Comparison of ENCODE assay signal across 22 mouse cellular contexts in the genomic region with DNA sequence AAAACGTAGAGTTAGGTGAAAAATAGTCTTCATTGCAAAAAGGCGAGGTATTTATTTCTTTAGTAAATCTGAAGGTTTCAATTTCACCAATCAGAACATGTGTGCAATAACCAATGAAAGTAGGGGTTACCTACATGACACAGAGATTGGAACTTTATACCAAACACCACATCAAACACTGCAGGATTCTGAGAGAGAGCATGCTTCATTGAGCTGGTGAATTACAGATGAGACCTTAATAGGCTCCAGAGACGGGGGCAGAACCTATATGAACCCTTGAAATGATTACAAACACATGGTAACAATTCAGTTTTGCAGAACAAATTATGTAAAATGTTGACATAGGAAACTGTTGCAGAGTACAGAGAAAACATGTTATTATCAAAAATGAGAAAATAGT.
"Had no signal": no experiment of that assay in that cellular context is flagged by ENCODE, and none has a peak within 500 bp of the region (broad histone marks: within the 10 kb centered on the region; RNA-seq: fewer than 3 reads in every experiment).

No protein-coding gene starts in this region.

- H3K9ac ChIP-seq: limb, embryonic 12.5 days; limb, embryonic 15.5 days; liver, embryonic 14.5 days; liver, postnatal 0 days; lung, embryonic 14.5 days; midbrain, embryonic 13.5 days had no signal

- DNase-seq: kidney, adult 18-20 months; kidney, adult 9 months; kidney, postnatal 25 days; layer of hippocampus, adult 9-11 months; liver, postnatal 0 days; lung, embryonic 14.5 days; right cerebral cortex, adult 18-20 months; right cerebral cortex, postnatal 14 days; right cerebral cortex, postnatal 4 days; thymus, postnatal 25 days had no signal

- H3K27me3 ChIP-seq: limb, embryonic 12.5 days; limb, embryonic 15.5 days; midbrain, embryonic 13.5 days had no signal

- ATAC-seq: liver, postnatal 0 days; lung, postnatal 0 days; midbrain, embryonic 13.5 days; midbrain, embryonic 16.5 days had no signal

- H3K4me3 ChIP-seq: layer of hippocampus, adult 2 months; limb, embryonic 12.5 days; limb, embryonic 15.5 days; midbrain, embryonic 10.5 days; midbrain, embryonic 13.5 days had no signal

- H3K36me3 ChIP-seq: limb, embryonic 12.5 days; limb, embryonic 15.5 days; midbrain, embryonic 10.5 days; midbrain, embryonic 13.5 days had no signal

- H3K4me2 ChIP-seq: limb, embryonic 12.5 days; limb, embryonic 15.5 days; liver, embryonic 11.5 days; lung, embryonic 14.5 days; midbrain, embryonic 13.5 days had no signal

- H3K27ac ChIP-seq: kidney, postnatal 0 days; layer of hippocampus, adult 2 months; limb, embryonic 12.5 days; limb, embryonic 15.5 days; liver, embryonic 14.5 days; macrophage; midbrain, embryonic 10.5 days; midbrain, embryonic 13.5 days; stomach, postnatal 0 days had no signal

- H3K4me1 ChIP-seq: limb, embryonic 12.5 days; limb, embryonic 15.5 days; midbrain, embryonic 10.5 days; midbrain, embryonic 13.5 days had no signal

- H3K9me3 ChIP-seq: limb, embryonic 12.5 days; limb, embryonic 15.5 days; midbrain, embryonic 10.5 days; midbrain, embryonic 13.5 days had no signal
